Mouse (Mus musculus) adrenal gland, adult 2 months (tissue): Measurements from ENCODE around the gene Fbxo31. TPM values are rescaled to one million over a fixed set of nuclear protein-coding genes. Genes with fewer than 3 reads are reported as not detected.
"Not testable (repeated sequence)": the region's sequence is repeated elsewhere in the genome, so short reads cannot be mapped to it uniquely, and the experiment has no call there.

Source experiments
- DNase-seq: peaks from one replicate; pipeline ENCODE4 v3.0.0; 2021
- long read RNA-seq: library from polyadenylated mRNA; stranded (forward); transcript quantifications from one replicate; pipeline ENCODE4 v2.0.0, GENCODE M21; 2021
- polyA plus RNA-seq: library from polyadenylated mRNA; depleted of rRNA; stranded (reverse); fragments of >200 nt; gene quantifications from 2 replicates; pipeline ENCODE4 v1.2.3, GENCODE M21; 2012; rRNA removed
- total RNA-seq, 2 experiments: library from RNA; stranded (reverse); gene quantifications; 2 replicates each; pipeline ENCODE4 v1.2.3; 2021

The Fbxo31 gene
- total RNA-seq (10 to 100 TPM; 35.1 to 40.0 TPM), polyA plus RNA-seq (61.4 and 73.9 TPM in 2 replicates)
- long read RNA-seq, full-length matches to known transcripts, result 48 of 63 reads
- long read RNA-seq, partial matches to known transcripts, result 4 of 63 reads
- long read RNA-seq, other reads (novel, unspliced or antisense), result 11 of 63 reads

DNA sequence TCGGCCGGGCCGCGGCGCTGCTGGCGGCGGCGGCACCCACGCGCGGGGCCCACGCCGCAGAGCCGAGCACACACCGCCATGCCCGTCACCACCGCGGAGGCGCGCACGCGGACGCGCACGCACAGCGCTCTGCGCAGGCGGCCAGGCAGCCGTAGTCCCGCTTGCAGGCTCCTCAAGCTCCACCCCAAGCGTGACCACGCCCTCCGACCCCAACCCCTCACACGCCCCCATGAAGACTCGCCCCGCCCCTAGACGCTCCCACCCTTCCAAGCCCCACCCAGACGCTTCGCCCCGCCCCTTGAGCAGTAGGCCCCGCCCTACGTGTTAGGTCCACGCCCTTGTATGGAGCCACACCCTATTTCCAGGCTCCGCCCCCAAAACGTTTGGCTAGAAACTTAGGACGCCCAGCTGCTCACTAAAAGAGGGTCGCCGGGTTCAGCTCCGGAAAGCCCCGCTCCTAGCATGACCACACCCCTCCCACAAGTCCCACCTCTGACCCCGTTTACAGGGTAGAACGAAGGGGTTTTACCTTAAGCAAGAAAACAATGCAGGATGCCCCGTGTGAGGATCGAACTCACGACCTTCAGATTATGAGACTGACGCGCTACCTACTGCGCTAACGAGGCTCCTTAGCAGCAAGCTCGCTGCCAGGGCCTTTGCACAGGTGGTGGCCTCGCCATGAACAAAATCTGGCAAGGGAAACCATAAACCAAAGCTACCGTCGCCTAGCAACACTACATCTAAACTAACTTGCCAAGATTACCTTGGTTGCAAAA, at the start of gene Fbxo31:
Gene Fbxo31 (minus strand): TSS at position 131 of the 776 bp plus-strand sequence.
- peak; percentile 95 for DNase-seq

DNA sequence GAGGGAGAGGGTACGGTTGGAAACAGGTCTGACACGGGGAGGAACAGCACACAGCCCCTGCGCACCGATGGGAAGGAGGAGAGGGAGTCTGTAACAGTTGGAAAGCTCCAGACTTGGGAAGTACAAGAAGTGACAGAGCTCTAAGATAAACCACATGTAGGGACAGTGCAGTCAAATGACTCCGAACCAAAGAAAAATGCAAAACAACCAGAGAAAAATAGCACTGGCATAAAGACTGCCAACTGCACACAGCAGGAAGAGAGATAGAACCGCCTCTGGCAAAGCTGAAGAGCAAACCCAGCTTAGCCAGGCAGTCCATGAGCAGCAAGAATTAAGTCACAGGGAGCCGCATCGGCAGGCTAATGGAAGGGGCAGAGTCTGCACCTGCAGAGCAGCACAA, 44.4 kb upstream of the Fbxo31 start:
- no peak for DNase-seq

DNA sequence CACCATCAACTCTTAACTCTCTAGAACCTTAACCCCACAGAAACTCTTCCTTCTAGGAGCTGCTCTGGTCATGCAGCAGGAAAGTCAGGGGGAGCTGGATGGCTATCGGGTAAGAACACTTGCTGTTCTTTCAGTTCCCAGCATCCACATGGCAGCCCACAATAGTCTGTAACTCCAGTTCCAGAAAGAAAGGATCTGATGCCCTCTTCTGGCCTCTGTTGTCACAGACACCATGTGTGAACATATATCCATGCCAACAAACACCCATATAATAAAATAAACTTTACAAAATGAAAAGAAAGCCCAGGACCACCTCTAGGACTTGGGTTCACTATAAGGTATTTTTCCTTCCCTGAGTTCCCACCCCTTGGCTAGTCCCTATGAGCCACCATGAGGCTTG, 43.3 kb upstream of the Fbxo31 start:
- no peak for DNase-seq

DNA sequence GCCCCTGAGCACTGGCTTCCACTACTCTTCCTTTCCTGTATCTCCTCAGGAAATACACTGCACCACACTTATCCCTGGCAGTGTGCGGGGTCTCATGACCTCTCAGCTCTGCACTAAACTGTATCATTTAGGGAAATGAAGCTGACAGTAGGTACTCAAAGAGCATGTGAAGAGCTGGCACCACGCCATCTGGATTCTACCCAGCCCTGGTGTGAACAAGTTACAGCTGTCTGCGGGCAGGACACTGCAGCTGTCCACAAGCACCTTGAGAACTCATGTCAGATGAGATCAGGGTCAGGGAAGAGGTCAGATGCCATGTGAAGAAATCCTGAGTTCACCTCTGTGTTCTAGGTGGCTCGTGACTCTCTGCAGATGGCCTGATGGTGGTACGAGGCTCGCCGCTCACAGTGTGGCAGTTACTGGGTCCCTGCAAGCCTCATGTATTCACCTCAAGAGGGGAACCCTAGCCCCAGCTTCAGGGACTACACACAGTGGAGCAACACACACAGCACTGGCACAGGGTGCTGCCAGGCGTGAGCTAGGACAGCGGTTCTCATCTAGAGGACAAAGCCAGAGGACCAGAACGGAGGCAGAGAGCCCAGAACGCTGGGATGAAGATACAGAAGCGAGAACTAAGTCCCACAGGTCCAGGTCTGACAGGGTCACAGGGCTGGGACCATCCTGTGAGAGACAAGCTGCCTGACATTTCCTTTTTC, 42.4 kb upstream of the Fbxo31 start:
- DNase-seq, result peak; percentile 45

DNA sequence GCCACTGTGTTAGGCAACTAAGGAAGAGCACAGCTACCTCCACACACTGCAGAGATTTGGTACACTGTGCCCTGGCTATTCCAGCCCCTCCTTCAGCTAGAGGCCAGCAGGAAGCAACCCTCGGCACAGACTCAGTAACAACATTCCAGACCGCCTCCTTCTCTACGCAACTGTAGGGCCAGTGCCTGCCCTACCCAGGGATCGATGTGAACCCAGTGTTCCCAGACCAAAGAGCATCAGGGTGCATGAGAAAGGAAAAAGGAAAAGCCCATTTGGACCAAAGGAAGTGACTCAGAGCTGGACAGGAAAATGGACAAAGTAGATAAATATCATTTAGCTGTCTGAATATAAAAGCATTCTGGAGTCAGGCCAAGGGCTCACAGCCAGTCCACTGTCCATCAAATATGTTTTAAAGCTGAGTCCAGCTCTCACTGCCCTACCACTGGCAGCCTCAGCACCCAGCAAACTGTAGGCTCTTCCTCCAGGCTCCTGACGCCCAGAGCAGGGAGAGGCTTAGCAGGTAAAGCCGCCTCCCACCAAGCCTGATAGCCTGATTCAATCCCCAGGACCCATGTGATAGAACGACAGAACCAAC, 40.9 kb upstream of the Fbxo31 start:
- peak; percentile 78 for DNase-seq

DNA sequence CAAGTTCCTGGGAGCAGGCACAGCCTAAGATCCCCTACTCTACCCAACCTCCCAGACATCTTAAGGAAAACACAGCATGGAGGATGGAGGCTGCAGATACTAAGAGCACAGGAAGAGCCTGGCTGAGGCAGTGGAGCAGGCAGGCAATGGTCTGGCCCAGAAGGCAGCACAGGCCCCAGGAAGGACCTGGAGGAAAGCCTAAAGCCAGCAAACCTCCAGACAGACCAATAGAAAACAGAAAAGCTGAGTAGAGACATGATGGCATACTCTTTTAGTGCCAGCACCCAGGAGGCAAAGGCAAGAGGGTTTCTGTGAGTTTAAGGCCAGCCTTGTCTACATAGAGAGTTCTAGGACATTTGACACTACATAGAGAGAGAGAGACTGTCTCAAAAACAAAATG, 34.8 kb upstream of the Fbxo31 start:
- DNase-seq, result no peak

DNA sequence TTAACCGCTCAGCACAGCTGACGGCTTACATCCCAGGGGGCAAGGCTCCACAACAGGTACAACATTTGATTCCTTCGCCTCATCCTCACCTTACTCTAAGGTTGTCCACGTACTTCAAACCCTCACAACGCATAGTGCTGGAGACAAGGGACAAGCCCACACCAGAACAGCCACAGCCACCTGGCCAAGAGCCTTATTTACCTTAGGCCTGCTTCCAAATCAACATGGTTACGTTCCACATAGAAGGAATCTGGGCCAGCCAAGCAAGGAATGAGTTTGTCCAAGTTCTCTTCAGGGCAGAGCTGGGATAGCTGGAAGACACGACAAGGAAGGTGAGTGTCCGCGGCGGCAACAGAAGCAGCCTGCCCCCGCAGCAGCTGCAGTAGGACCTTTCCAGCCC, 31.3 kb upstream of the Fbxo31 start:
- no peak for DNase-seq

DNA sequence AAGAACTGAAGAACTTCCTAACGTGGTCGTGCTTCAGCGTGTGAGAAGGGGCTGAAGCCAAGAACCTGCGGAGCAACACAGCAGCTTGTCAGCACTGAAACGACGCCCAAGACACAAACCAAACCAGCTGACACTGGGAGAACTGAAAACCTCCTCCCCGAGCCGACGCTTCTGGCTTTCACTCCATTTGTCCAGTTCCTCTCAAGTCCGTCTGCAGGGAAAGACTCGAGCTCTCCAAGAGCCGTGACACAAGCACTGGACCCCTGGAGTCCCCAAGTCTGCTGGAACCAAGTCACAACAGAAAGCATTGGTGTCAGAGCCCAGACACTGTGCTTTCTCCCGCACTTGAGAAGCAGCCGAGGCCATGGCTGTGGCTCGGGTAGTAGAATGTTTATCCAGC, 30.6 kb upstream of the Fbxo31 start:
- no peak for DNase-seq

DNA sequence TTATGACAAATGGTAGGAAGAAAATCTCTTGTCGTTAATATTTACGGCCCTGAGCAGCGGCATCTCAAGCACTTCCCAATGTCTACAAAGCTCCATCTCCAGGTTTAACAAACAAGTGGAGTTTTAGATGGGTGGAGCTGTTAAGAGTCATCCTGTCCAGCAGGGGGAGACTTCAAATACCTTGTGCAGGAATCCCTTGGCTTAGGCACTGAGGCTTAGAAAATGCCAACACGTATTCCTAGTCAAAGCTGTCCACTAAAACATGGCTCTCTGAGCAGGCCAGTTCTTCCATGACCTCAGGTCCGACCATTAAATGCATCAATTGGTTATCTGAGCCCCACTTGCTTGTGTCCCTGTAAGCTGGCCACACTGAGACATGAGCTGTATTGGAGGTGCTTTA, 29.1 kb upstream of the Fbxo31 start:
- no peak for DNase-seq

DNA sequence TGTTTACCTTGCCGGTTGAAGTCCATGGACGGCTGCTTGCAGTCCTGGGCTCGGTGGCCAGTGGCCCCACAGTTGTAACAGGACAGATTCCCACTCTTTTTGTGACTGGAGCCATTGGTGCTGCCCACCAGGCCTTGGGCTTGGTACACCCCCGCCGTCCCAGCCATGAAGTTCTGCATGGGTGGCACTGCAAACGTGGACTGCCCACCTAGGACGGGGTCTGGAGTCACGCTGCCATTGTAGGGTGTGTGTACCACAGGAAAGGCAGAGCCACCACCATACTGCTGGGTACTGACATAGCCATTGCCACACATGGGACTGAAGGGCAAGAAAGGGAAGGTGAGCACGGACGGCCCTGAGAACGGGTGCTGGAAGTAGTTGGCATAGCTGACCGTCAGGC, 25.2 kb upstream of the Fbxo31 start:
- DNase-seq, result no peak

DNA sequence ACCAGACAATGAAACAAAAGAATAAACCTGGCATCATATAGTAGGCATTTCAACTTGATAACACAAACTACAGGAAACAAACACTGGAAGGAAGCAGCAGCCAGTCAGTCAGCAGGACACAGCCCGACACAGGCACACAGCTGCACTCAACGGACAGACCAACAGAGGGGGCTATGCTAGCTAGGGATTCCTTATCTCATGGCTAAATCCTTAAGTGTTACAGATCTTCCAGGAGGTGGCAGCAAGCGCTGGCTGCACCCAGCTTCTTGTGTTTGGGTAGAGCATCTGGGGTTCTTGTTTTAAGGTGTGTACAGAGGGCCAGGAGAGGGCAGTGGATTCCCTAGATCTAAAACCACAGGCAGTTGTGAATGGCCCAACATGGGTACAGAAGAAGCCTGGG, 24.3 kb upstream of the Fbxo31 start:
- DNase-seq, result peak; percentile 79

DNA sequence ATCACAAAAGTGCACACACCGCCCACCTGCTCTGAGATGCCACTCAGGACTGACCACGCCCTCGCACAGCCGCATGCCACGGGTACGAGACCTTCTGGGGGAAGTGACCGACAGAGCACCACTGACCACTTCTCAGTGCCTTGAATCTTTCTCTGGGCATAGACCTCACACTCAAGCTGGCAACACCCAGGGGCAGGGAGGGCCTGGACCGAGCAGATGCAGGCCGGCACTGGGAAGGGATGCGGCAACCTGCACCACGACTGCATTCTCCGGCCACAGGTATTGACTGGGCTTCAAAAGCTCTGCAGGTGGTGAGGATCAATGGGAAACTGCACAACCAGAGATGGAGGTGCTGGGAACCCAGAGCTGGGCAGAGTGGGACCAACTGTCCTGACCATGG, 23.8 kb upstream of the Fbxo31 start:
- no peak for DNase-seq

DNA sequence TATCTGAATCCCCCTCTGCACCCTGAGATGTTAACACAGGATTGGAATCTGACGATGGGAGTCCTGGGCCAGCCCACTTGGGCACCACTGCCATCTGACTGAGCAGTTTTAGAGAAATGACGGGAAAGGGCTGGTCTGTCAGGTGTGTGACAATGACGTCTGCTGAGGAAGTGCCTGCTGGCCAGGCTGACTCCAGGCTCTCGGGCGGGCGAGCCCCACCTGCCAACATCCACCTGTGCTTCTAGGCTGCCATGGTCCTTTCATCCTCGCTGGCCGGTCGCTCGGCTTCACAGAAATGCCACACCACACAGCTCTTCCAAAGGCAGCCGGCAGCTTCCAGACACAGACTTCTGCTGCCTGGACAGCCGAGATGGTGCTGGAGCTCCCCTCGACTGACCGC, 21.2 kb upstream of the Fbxo31 start:
- DNase-seq, result no peak

DNA sequence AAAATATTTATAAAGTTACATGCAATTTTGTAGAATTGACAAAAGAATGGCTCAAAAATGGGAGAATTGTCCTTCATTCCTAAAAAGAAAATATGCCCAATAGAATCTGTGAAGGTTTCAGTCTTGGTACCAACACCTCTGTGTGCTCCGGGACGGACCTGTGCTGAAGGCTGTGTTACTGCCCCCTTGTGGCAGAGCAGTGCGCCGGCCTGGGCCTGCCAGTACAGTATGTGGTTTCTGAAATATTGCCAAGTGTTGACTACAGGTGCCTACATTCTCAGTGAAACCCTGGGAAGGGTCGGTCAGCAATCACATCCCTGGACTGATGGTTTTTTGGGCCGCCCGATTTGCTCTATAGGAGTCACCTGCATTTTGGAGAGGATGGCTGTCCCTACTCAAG, 20.3 kb upstream of the Fbxo31 start:
- DNase-seq, result peak; percentile 87

DNA sequence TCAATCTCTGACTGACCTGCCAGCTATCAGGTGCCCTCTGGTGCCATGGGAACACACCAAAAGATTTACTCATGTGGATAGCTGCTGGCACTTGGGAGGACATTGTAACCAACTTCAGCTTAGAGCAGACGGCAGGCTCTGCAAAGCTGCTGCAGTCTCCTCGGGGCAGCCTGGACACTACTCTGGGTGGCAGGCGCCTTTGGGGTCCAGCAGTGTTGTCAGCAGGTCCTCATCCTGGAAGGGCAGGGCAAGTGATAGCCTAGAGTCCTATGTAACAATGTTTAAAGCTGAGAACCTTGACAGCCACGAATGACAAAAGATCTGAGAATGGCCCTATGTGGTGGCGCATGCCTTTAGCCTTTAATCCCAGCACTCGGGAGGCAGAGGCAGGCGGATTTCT, 19.6 kb upstream of the Fbxo31 start:
- no peak for DNase-seq

DNA sequence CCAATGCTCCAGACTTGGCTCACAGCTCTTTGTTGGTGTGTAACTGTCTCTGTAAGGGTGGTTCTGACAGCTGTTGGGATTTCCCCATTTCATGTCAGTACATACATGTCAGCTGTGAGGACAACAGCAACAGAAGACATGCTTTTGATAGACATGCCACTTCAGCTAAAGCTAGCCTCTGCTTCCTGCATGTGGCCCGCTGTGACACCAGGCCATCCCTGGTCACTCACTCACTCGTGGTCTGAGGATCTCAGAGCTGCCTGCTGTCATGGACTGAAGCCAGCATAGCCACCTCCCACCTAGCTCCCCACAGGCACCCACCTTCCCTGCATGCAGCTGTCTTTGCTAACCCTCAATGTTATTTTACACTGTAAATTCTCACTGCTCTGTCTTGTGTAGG, 18.9 kb upstream of the Fbxo31 start:
- not testable (repeated sequence) for DNase-seq

DNA sequence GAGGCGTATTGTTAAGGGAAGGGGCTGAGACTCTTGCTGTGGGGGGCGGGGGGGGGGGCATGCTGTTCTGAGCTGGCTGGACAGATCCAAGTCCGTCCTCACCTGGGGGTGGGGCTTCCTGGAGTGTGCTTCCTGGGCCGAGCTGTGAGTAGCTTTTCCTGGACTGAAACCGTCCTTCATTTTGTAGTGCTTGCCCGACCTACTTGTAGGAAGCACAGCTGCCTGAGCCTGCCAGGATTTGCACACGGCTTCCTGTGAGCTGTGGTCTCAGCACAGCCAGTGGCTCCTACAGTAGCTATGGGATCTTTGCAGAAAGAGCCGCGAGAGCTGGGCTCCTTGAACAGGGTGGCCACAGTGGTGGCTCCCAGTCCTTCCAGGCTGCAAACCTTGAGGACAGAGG, 15.4 kb upstream of the Fbxo31 start:
- DNase-seq, result peak; percentile 59

DNA sequence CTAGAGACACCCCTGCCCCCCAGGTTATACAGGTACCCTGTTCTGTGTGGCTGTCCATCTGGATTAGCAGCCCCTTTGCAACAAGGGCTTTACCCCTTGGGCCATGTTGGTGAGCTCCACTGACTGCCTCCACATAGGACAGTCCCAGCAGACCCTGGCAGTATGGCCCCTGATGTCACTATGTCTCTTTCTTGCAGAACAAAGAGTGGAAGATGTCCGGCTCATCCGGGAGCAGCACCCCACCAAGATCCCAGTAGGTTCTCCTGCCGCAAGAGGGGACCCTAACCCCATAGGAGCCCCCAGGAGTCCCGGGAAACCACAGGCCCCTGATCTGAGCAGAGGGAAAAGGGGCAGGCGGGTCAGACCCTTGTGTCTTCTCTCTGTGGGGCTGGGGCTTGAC, 14.7 kb upstream of the Fbxo31 start:
- no peak for DNase-seq

DNA sequence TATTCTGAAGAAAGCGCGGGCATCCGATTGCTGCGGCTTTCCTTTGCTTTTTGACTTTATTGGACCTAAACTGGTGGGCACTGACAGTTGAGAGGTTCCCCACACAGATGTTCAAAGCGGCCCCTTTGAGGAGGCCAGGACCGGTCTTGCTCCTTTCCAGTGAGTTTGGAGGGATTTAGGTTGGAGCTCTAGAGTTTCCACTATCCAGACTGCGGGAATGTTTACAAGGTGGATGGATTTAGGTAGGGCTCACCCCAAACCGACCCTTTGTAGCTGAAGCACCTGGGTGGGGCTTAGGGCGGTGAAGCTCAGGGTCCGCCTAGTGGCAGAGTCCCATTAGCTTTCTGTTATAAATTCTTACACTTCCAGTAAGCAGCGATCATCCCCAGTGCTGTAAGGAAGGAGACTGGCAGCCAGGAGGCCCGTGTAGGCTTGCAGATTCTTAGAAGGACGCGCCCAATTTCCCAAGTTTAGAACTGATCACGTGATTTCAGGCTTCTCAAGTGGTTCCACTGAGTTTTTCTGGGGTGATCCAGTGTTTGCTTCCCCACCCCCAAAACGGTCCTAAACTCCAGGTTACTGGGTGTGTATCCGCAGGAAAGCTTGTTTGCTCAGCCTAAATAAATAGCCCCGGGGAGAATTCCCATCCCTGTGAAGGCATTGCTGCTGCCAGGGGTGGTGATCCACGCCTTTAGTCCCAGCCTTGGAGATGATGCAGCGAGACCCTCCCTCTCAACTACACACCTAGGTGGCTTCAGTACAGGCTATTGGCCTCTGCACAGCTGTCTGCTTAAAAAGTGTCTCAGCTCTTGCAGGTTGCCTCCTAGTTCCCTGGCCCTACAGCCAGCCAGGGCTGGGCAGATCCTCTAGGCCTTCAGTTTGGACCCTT, 12.8 kb upstream of the Fbxo31 start:
- peak; percentile 45 for DNase-seq

DNA sequence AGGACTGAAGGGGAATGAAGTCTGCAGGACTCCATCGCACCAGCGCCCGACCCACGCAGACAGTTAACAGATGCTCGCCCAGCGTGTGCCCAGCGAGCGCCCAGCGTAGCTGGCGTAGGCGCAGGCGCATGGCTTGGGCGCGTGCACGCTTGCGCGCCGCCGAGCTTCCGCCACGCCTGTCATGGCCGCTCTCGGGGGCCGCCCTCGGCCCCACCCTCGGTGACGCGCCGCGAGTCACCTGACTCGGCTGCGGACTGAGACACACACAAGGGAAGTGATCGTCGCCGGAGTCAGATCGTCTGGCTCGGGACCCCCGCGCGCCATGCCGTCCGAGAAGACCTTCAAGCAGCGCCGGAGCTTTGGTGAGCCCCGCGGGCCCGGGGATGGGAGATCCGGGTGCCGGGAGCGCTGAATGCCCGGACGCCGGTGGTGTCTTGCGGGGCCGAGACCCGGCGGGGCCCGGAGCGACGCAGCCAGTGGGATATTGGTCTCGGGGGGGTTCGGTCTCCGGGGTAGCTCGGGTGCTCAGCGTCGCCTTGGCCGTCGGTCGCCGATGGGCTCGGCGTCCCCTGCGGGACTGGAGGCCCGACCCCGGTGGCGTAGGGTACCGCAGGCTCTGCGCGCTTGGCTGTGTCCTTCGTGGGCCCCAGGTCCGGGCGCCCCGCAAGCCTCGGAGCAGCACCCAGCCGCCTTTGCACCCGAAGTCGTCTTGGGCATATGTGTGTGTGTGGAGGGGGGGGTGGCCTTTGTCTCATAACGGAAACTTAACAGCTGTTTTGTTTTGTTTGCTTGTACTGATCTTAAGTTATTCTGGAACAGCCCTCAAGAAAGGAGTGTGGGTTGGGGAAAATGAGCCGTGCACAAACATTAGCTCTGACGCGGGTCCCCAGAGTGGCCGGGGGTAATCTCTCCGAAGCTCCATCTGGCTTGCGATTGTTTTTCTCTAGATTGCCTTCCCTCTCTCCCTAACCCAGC, 11.9 kb upstream of the Fbxo31 start, which contains the start of gene Map1lc3b:
Gene Map1lc3b (plus strand): TSS at position 159 of the 975 bp plus-strand sequence.
- peak; percentile 98 for DNase-seq
